Mouse (Mus musculus): ENCODE measurements around the gene Anapc2. TPM values are rescaled to one million over a fixed set of nuclear protein-coding genes. Genes with fewer than 3 reads are reported as not detected.

The Anapc2 gene
- polyA plus RNA-seq, 1 experiment: 89.4 TPM

DNA sequence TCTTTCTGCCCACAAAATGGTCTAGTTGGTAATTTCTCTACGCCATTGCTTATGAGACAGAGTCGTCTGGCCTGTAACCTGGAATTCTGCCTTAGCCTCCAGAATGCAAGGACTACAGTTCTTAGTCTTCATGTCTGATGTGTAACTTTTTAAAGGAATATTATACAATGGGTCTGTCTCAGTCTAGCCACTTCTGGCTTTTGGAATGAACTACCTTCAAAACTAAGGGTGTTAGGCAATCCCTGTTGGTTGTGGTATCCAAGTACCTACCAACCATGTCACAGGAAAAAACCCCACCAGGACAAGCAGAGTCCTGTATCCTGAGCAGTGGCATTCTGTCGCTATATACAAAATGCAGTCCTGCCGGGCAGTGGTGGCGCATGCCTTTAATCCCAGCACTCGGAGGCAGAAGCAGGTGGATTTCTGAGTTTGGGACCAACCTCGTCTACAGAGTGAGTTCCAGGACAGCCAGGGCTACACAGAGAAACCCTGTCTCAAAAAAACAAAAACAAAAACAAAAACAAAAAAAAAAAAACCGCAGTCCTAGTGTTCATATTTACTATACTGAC, 46.4 kb upstream of the Anapc2 start:
- H3K79me2 ChIP-seq (ENCODE audit: control insufficient read depth, insufficient read depth): peaks cover 19% of the 10 kb centered on the region
- peak overlapping the region; percentile 38 for H3K4me3 ChIP-seq (ENCODE audit: insufficient read depth, poor library complexity, severe bottlenecking)

DNA sequence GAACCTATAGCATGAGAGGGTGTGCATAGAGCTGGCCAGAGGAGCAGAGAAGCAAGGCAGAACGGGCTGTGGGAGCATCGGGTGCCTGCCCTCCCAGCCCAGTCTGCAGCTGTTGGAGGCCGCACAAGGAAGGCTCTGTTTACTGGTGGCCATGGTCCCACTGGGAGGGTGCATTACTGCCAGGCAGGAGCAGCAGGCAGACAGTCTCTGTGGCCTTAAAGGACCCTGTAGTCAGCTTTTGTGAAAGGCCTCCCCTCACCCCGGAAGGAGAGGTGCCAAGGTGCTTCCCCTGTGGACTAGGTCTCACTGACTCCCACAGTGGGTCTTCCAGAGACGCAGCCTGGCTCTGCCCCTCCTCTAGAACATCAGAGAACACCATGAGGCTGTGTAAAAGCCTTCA, 45.4 kb upstream of the Anapc2 start:
- Histone ChIP-seq H3K79me2 (ENCODE audit: control insufficient read depth, insufficient read depth) (peaks cover 19% of the 10 kb centered on the region), H3K27me3 (ENCODE audit: control insufficient read depth, insufficient read depth, insufficient read length) (peaks cover 20% of the 10 kb centered on the region), H3ac (ENCODE audit: control insufficient read depth, insufficient read length, low read depth) (no peak overlapping the region), H3K36me3 (ENCODE audit: control insufficient read depth, insufficient read depth) (peaks cover 20% of the 10 kb centered on the region), H3K79me3 (ENCODE audit: low read depth) (peaks cover 9% of the 10 kb centered on the region), H3K4me3 (ENCODE audit: insufficient read depth, poor library complexity, severe bottlenecking) (no peak overlapping the region)
- TF ChIP-seq MYOD1 (IDR thresholded peaks at IDR 0.05; ENCODE audit: control insufficient read depth, insufficient read length, low read depth) (no peak), USF1 (IDR thresholded peaks at IDR 0.05; ENCODE audit: low read depth) (no peak), CEBPB (IDR thresholded peaks at IDR 0.05; ENCODE audit: low read depth) (no peak), CTCF (IDR thresholded peaks at IDR 0.05; ENCODE audit: control insufficient read depth, insufficient read depth, insufficient read length) (no peak), FOSL1 (IDR thresholded peaks at IDR 0.05; ENCODE audit: insufficient read depth, low read length, poor library complexity, severe bottlenecking) (no peak), MAX (IDR thresholded peaks at IDR 0.05) (no peak), MYOG (IDR thresholded peaks at IDR 0.05; ENCODE audit: control insufficient read depth, extremely low read depth, insufficient read length) (no peak)

More for the DNA sequence above, 46.4 kb upstream of the Anapc2 start:
- H3K79me3 ChIP-seq (ENCODE audit: low read depth): peaks cover 9% of the 10 kb centered on the region
- H3K27me3 ChIP-seq (ENCODE audit: control insufficient read depth, insufficient read depth, insufficient read length): peaks cover 11% of the 10 kb centered on the region
- H3ac ChIP-seq (ENCODE audit: control insufficient read depth, insufficient read length, low read depth): no peak overlapping the region
- H3K36me3 ChIP-seq (ENCODE audit: control insufficient read depth, insufficient read depth): peaks cover 24% of the 10 kb centered on the region
- TF ChIP-seq MAX (IDR thresholded peaks at IDR 0.05) (no peak), CTCF (IDR thresholded peaks at IDR 0.05; ENCODE audit: control insufficient read depth, insufficient read depth, insufficient read length) (no peak), USF1 (IDR thresholded peaks at IDR 0.05; ENCODE audit: low read depth) (no peak), MYOG (IDR thresholded peaks at IDR 0.05; ENCODE audit: control insufficient read depth, extremely low read depth, insufficient read length) (no peak)

DNA sequence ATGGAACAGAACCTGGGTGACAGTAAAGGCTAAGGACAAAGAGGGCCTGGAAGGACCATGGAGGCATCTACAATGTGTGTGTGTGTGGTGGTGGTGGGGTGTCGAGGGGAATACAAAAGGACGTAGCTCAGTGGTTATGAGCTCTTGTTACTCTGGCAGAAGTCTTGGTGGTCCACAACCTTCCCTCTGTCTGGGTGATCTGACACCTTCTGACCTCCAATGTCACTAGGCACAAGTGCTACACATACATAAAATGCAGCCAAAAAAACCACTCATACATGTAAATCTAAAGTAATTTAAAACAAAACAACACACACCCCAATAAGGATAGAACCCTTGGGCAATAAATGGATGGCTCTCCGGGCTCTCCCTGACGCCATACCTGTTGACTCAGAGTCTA, 44.9 kb upstream of the Anapc2 start:
- Histone ChIP-seq H3K27me3 (ENCODE audit: control insufficient read depth, insufficient read depth, insufficient read length) (peaks cover 26% of the 10 kb centered on the region), H3K79me2 (ENCODE audit: control insufficient read depth, insufficient read depth) (peaks cover 19% of the 10 kb centered on the region), H3K4me3 (ENCODE audit: insufficient read depth, poor library complexity, severe bottlenecking) (no peak overlapping the region), H3K36me3 (ENCODE audit: control insufficient read depth, insufficient read depth) (peaks cover 14% of the 10 kb centered on the region), H3K79me3 (ENCODE audit: low read depth) (peaks cover 8% of the 10 kb centered on the region), H3ac (ENCODE audit: control insufficient read depth, insufficient read length, low read depth) (no peak overlapping the region)
- TF ChIP-seq CEBPB (IDR thresholded peaks at IDR 0.05; ENCODE audit: low read depth) (no peak), MAX (IDR thresholded peaks at IDR 0.05) (no peak), FOSL1 (IDR thresholded peaks at IDR 0.05; ENCODE audit: insufficient read depth, low read length, poor library complexity, severe bottlenecking) (no peak), MYOG (IDR thresholded peaks at IDR 0.05; ENCODE audit: control insufficient read depth, extremely low read depth, insufficient read length) (no peak), CTCF (IDR thresholded peaks at IDR 0.05; ENCODE audit: control insufficient read depth, insufficient read depth, insufficient read length) (no peak), USF1 (IDR thresholded peaks at IDR 0.05; ENCODE audit: low read depth) (no peak), MYOD1 (IDR thresholded peaks at IDR 0.05; ENCODE audit: control insufficient read depth, insufficient read length, low read depth) (no peak)

DNA sequence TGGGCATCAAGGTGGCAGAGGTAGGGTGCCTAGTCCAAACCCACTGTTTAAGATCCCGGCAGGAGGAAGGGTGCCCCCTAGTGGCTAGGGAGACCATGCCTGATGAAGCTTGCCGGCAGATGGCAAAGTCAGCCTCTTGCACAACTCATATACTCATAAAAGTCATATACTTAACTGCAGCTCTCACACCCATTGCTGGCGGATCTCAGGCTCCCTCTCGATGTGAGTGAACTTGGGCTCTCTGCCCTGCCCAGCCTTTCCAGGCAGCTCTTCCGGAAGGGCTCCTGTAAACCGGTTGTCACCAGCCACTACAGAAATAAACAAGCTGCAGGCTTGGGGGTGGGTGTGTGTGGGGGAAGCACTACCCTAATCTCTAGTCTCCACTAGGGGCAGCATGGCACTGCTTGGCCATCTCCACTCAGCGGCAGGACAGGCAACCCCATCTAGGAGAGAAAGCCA, 43.8 kb upstream of the Anapc2 start:
- Histone ChIP-seq H3ac (ENCODE audit: control insufficient read depth, insufficient read length, low read depth) (no peak overlapping the region), H3K4me3 (ENCODE audit: insufficient read depth, poor library complexity, severe bottlenecking) (no peak overlapping the region), H3K36me3 (ENCODE audit: control insufficient read depth, insufficient read depth) (peaks cover 5% of the 10 kb centered on the region), H3K79me3 (ENCODE audit: low read depth) (peaks cover 5% of the 10 kb centered on the region), H3K27me3 (ENCODE audit: control insufficient read depth, insufficient read depth, insufficient read length) (peaks cover 36% of the 10 kb centered on the region), H3K79me2 (ENCODE audit: control insufficient read depth, insufficient read depth) (peaks cover 10% of the 10 kb centered on the region)
- no peak for TF ChIP-seq USF1 (IDR thresholded peaks at IDR 0.05; ENCODE audit: low read depth)
- TF ChIP-seq CEBPB (IDR thresholded peaks at IDR 0.05; ENCODE audit: low read depth): peak; percentile 92
- peak; percentile 95 for TF ChIP-seq CTCF (IDR thresholded peaks at IDR 0.05; ENCODE audit: control insufficient read depth, insufficient read depth, insufficient read length)
- TF ChIP-seq MAX (IDR thresholded peaks at IDR 0.05): peak; percentile 48

DNA sequence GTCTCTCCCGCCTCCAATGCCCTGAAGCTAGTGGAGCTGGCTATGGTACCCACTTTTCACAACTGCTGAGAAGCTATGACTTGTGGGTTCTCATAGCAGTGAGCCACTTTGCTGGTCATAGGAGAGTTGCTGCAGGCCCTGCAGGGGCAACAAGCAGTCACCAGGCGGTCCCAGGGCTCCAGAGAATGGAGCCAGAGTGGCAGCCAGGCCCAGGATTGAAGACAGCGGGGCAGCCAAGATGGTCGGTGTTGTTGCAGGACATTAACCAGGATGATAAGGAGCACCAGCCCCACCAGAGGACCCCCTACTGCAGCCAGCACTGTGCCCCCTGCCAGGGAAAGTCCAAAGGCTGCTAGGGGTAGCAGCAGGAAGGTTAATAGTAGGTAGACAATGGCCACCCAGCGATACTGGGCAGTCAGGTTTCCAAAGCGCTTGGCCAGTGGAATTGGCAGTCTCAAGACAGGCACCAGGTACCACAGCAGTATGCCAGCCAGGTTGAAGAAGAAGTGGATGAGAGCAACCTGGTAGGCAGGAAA, 43.2 kb upstream of the Anapc2 start:
- Histone ChIP-seq H3K79me2 (ENCODE audit: control insufficient read depth, insufficient read depth) (peaks cover 4% of the 10 kb centered on the region), H3K79me3 (ENCODE audit: low read depth) (no peaks in the 10 kb centered on the region), H3K4me3 (ENCODE audit: insufficient read depth, poor library complexity, severe bottlenecking) (no peak overlapping the region), H3ac (ENCODE audit: control insufficient read depth, insufficient read length, low read depth) (no peak overlapping the region), H3K27me3 (ENCODE audit: control insufficient read depth, insufficient read depth, insufficient read length) (peaks cover 38% of the 10 kb centered on the region), H3K36me3 (ENCODE audit: control insufficient read depth, insufficient read depth) (no peaks in the 10 kb centered on the region)
- TF ChIP-seq MYOG (IDR thresholded peaks at IDR 0.05; ENCODE audit: control insufficient read depth, extremely low read depth, insufficient read length) (no peak), MAX (IDR thresholded peaks at IDR 0.05) (no peak), USF1 (IDR thresholded peaks at IDR 0.05; ENCODE audit: low read depth) (no peak), MYOD1 (IDR thresholded peaks at IDR 0.05; ENCODE audit: control insufficient read depth, insufficient read length, low read depth) (no peak), CTCF (IDR thresholded peaks at IDR 0.05; ENCODE audit: control insufficient read depth, insufficient read depth, insufficient read length) (no peak), CEBPB (IDR thresholded peaks at IDR 0.05; ENCODE audit: low read depth) (no peak), FOSL1 (IDR thresholded peaks at IDR 0.05; ENCODE audit: insufficient read depth, low read length, poor library complexity, severe bottlenecking) (no peak)

DNA sequence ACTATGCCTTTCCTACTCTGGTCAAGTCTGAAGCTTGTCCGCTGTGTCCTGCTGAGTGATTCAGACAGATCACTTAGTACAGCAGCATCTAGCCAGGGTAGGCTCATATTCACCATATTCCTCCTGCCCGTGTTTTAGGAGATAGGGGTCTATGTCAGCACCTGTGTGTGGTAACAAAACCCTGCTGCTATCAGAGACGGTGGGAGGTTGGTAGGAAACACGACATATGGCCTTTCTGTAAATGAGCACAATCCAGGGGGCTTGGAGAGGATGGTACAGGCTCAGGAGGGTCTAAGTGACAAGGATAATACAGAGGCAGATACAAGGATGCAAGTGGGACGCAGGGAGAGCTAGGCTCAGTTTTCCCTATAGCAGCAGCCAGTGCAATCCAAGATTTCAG, 42.7 kb upstream of the Anapc2 start:
- Histone ChIP-seq H3K4me3 (ENCODE audit: insufficient read depth, poor library complexity, severe bottlenecking) (no peak overlapping the region), H3K36me3 (ENCODE audit: control insufficient read depth, insufficient read depth) (no peaks in the 10 kb centered on the region), H3K27me3 (ENCODE audit: control insufficient read depth, insufficient read depth, insufficient read length) (peaks cover 41% of the 10 kb centered on the region), H3K79me2 (ENCODE audit: control insufficient read depth, insufficient read depth) (no peaks in the 10 kb centered on the region), H3ac (ENCODE audit: control insufficient read depth, insufficient read length, low read depth) (no peak overlapping the region), H3K79me3 (ENCODE audit: low read depth) (no peaks in the 10 kb centered on the region)
- no peak for TF ChIP-seq CTCF (IDR thresholded peaks at IDR 0.05; ENCODE audit: control insufficient read depth, insufficient read depth, insufficient read length)
- no peak for TF ChIP-seq MYOD1 (IDR thresholded peaks at IDR 0.05; ENCODE audit: control insufficient read depth, insufficient read length, low read depth)
- TF ChIP-seq FOSL1 (IDR thresholded peaks at IDR 0.05; ENCODE audit: insufficient read depth, low read length, poor library complexity, severe bottlenecking): no peak
- TF ChIP-seq MYOG (IDR thresholded peaks at IDR 0.05; ENCODE audit: control insufficient read depth, extremely low read depth, insufficient read length): no peak
- no peak for TF ChIP-seq CEBPB (IDR thresholded peaks at IDR 0.05; ENCODE audit: low read depth)
- no peak for TF ChIP-seq USF1 (IDR thresholded peaks at IDR 0.05; ENCODE audit: low read depth)
- no peak for TF ChIP-seq MAX (IDR thresholded peaks at IDR 0.05)
